Mouse (Mus musculus): ENCODE data around the gene Lamb2.

The Lamb2 gene

DNA sequence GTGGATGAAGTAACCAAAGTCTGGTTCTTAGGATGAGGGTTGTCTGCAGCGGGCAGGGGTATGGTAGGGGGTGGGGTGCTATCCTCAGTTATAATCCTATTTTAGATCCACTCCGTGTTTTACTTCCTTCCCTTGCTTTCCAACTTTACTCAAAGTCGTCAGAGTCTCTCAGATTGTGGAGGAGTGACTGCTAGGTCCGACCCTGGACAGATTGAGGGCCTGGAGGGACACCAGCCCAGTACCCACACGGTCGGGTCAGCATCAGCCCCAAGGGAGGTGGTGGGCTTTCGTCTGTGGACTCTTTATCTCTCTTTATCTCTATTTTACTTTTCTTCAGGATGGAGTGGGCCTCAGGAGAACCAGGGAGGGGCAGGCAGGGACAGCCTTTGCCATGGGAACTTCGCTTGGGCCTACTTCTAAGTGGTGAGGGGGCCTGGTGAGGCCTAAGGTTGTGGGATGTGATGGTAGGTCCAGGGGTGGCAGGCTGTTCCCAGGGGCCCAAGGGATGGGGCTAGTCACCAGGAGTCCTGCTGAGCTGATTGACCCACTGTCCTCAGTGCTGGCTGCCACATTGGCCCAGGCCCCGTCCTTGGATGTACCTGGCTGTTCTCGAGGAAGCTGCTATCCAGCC is at the start of gene Lamb2:
TSS of gene Lamb2 (plus strand) at position 16 of the 631 bp plus-strand sequence.
- peak; percentile 43 for DNase-seq (ENCODE audit: low spot score)

DNA sequence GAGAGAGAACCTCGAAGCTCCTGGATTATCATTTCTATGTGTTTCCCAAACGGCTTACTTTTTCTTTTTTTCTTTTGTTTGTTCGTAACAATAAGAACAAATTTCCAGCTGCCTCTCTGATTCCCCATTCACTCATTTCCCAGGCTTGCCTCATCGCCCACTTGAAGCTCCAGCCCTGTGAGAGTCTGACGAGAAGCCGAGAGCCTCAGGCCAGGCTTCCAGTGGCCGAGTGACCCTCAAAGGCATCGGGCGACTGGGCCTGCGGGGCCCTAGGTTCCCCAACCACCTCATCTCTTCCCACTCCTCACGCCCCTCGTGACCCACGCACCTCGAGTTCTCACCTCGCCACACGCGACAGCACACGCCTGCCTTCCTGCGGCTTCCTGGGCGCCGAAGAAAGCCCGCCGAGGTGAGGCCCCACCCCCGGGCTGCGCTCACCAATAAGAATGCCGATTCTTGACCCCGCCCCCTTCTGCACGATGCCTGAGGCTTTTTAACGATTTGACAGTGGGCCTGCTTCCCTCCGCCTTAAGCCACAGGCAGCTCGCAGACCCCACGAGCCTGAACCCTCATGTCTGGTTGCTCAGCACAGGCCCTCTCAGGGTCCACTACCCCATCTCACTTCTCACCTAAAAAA is 48.0 kb upstream of the Lamb2 start:
- DNase-seq (ENCODE audit: low spot score) = no peak

DNA sequence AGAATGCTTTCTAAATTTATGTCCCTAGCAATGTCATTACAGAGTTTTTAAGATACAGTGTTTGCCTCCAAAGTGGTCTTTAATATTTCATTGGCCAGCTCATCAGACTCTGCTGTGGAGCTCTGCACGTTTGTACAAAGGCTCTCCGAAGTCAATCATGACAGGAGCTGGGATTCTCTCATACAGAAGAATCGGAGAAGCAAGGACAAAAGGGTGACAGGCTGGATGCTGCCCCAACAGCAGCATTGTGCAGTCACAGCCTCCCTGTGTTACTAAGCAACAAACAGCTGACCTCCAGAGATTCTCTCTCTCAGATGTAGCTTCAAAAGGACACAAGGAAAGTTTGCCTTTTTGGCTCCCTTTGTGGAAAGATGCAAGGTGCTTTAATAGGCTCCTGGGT is 43.4 kb upstream of the Lamb2 start, which contains the start of gene BC048562:
TSS of gene BC048562 (plus strand) at position 301 of the 400 bp plus-strand sequence.
- DNase-seq (ENCODE audit: low spot score) = no peak

DNA sequence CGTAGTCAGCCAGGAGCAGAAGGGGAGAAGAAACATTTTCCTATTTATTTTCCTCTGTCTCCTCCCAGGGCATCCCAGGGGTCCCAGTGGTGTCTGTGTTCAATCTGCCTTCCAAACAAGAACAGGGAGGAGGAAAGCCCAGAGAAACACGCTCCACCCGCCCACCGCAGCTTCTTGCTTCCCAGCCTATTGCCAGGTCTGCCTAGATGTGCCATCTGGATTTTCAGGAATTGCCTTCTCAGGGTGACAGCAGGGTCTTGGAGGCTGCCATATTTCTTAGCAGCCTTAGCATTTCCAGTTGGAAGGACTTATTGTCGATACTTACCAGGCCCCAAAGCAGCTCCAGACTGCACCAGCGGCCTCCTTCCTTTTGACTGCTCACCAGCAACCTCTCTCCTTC is 40.4 kb upstream of the Lamb2 start:
- no peak for DNase-seq (ENCODE audit: low spot score)

DNA sequence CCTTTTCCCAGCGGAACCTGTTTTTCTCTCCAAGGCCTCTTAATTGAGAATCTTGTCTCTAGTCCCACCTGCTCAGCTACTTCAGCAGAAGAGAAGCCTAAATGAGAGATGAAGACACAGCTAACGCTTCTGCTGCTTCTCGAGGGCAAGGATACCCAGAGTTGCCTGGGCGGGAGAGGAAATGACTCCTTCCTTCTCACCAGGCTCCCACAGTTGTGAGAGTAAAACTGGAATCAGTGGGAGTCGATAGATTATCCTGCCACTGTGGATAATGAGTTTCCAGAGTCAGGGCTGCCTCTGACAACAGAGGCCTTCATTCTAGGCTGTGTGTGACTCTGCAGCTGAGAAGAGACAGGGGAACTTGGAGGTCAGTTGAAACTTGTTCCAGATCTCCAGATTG is 39.1 kb upstream of the Lamb2 start:
- DNase-seq (ENCODE audit: low spot score) = no peak

DNA sequence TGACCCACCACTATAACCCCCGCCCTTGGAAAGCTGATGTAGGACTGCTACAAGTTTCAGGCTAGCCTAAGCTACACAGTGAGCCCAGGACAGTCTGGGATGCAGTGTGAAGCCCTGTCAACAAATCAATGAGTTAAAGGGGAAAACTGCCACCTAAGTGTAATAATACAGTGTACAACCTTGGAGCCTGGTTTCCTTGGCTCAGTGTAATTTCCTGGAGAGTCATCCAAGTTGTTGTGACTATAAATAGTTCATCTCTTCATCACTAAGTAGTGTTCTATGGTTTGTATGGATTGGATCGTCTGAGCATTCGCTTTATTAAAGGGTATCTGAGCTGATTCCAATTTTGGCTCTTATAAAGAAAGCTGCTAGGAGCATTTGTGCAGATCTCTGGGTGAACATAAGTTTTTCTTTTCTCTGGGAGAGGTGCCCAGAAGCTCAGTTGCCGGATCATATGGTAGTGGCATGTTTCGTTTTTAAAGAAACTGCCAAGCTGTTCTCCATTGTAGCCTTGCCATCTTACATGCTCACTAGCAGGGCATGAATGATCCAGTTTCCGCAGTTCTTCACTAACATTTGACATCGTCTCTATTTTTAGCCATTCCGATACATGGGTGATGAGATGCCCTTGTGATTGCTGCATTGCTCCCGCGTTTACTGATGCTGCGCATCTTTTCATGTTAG is 38.2 kb upstream of the Lamb2 start:
- DNase-seq (ENCODE audit: low spot score) = no peak

DNA sequence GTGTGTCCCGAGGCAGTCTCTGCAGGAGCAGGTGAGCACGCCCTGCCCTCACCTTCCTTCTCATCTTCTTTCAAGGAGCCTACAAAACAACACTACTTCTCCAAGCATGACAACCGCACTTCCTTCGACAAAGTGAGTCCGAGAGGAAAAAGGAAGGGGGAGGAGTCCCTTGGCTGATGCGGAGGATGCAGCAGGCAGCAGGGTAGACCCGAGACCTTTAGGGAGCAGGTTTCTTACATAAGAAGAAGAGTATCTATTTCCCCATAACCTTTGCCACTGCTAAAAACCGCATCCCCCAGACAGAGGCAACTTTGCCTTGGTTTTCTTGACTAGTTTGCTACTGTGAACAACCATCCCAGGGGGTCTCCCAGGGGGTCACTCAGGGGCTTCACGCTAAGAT is 34.4 kb upstream of the Lamb2 start:
- no peak for DNase-seq (ENCODE audit: low spot score)

DNA sequence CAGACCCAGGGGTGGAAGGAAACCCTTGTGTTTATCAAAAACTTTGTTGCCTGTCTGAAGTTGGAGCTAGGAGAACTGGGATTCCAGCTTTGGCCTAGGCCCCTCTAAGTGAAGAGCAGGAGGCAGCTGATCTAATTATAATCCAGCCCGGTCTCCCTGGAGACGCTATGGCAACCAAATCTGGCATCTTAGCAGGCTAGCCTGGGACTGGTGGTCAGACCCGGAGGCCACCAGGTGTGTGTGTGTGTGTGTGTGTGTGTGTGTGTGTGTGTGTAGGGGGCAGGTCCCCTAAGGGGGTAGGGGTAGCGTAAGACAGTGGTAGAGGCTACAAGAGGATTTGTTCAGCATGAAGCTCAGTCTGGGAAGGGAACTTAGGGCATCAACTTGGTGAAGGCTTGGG is 29.7 kb upstream of the Lamb2 start:
- DNase-seq (ENCODE audit: low spot score) = no peak

DNA sequence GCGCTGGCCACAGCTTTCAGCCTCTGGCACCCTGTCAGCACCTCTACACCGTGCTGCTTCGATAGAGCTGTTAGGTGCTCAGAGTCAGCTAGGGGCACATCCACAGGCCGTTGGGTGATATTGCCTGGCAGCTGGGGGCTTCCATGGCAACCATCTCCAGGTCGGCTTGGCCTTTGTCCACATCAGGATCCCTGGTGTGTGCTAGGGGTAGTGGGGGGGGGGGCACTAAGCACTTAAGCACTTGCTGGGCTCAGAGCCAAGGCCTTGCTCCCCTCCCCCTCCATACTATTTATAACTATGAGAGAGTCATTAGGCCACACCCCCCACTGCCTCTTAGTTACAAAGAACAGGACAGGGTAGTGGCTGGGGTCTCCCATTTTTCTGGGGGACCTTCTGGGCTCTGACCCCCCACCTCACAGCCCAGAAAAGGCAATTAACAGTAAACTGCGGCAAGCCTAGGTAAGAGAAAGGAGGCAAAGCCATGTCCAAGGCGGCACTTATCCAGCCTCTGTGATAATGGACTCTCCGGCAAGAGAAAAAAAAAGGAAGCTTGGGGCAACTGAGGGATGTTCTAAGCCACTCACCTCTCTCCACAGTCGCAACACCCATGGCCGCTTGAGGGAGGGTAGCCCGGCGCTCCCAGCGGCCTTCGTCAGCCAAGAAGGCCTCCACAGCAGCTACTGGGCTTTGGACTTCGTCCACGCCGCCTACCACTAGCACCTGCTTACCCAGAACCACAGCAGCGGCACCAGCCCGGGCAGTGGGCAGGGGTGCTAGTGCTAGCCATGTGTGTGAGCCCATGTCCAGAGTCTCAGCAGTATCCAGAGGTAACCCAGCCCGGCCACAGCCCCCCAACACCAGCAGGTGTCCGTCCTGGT is 29.0 kb upstream of the Lamb2 start:
- no peak for DNase-seq (ENCODE audit: low spot score)

DNA sequence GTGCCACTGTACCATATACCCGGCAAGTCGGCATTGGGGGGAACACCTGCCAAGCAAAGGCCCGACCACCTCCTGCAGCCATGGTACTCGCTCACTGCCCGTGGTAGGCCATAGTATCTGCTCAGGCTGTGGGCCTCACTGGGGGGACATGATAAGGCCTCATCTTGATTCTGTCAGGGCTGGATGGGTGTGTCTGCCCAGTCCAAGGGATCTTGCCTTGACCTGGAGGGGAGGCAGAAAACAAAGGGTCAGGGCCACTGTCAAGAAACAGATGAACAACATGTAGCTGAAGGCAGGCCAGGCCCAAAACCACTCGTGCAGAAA is 28.4 kb upstream of the Lamb2 start:
- DNase-seq (ENCODE audit: low spot score) = no peak

DNA sequence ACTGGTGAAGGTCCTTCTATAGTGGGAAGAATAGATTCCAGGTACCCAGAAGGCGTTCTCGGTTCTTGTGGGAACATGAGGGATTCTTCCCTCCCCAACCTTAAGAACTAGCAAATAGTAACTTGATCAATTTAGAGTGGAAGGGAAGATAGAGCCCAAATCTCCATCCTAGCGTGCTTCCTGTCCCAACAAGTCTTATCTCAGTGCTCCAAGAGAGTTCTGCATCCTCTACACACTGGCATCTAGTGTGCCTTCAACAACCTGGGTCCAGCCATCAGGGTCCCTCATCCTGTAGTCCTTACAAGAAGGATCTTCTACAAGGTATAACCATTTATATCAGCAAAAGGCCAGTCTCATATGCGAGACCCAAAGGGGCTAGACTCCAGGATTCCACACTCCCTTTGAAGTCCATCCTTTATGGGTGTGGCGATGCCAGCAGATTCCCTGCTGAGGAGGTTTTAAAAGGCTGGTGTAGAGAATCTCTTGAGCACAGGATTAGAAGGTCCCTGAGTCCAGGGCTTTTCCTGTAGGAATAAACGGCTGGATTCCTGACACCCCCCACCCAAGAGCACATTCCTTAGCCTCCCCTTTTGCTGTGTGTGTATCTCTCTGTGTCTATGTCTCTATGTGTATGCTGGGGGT is 27.9 kb upstream of the Lamb2 start:
- DNase-seq (ENCODE audit: low spot score) = no peak

DNA sequence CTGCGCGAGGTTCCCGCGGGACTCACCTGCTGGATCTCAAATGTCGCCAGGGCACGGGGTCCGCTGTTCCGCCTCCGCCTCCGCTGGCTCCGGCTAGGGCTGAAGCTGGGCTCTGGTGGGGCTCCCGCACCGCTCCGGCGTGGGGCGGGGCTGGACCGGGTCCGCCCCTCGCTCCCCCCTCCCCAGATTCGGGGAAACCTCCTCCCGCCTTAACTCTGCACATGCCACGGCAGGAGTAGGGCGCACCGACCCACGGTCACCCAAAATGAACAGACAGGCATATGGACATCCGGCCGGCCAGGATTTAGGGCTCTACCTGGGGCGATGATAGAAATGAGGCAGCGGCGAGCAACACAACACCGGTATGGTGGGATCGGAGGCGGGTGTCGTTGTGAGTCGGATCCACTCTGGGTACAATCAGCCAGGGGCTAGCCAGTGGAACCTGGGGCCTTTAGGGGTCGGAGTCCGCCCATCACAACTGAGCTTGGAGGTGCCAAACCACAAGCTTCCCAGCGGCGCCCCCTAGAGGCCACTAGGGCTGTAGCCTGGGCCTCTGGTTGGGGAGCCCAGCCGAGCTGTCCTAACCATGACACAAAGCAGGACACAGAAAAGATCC is 27.1 kb upstream of the Lamb2 start:
- DNase-seq (ENCODE audit: low spot score) = peak; percentile 86

DNA sequence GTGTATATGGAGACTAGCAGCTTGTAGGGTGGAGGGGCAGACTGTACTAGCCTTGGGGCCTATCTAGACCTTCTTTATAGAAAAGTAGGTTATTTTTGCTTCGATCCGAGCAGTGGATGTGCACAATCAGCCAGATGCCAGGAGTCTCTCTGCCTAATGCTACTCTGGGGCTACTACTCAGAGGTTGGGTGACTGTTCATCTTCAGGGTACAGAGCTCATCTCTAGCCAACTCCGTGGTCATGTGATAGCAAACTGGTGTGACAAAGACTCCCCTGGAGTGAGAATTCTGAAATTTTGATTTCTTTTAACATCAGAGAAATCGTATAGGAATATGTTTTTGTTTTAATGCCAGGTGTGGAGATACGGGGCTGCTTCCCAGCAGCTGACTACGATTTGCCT is 26.6 kb upstream of the Lamb2 start:
- no peak for DNase-seq (ENCODE audit: low spot score)

DNA sequence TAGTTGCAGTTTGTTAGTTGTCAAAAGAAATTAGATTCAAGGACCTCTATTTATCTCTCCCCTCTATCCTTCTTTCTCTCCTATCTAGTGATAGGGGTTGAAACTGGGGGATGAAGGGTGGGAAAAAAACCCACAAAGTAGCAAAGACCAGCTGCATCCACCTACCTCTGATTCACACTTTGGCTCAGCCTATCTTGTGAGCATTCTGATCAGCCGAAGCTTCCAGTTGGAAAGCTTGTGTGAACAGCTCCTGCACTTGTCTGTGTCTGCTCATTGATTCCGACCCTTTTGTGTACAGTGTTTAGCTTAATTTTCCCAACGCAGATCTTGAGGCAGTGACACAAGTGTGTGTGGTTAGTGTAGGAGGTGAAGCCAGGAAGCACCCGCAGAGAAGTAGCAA is 26.1 kb upstream of the Lamb2 start:
- DNase-seq (ENCODE audit: low spot score) = no peak

DNA sequence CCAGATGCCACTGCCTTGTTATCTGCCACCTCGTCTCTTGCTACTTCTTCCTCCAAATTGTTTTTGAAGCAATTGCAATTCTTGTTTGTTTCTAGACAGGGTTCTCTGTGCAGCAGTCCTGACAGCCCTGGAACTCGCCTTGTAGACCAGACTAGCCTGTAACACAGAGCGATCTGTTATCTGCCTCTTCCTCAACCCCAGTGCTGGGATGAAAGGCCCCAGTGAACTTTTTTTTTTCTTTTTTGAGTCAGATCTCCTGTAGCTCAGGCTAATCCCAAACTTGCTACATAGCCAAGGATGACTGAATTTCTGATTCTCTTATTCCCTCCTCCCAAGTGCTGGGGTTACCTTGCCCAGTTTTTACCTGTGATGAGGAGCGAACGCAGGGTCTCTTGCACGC is 25.1 kb upstream of the Lamb2 start:
- DNase-seq (ENCODE audit: low spot score) = no peak

DNA sequence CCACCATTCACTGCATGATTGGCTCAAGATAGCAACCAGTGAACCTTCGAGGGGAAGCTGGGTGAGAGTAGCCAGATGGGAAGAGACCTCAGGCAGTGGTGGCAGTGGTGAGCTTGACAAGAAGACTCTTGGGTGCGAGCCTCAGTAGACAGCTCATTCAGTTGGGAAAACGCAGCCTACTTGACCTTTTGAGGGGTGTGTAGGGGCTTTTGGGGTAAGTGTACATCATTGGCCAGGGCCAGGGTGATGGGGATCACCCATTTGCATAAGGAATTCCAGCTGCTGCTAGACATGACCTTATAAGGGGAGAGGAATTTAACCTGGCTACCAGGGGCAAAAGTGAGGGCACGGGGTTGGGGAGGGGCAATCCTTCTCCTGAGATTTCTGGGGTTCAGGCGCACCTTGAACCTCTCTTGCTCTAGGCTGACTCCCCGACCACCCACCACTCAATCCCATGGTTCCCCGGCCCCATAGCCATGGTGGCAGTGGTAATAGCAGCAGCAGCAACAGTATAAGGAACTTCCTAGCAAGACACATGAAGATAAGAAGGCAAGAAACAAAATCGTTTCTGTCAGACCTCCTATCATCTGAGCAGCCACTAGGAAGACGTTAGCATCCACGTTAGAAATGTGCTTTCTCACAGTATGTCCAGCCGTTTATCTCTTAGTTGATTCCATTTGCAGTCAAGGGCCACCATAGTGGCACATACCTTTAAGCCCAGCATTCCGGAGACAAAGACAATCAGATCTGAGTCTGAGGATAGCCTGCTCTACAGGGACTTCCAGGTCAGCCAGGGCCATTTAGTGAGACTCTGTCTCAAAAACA is 23.6 kb upstream of the Lamb2 start:
- DNase-seq (ENCODE audit: low spot score) = no peak

DNA sequence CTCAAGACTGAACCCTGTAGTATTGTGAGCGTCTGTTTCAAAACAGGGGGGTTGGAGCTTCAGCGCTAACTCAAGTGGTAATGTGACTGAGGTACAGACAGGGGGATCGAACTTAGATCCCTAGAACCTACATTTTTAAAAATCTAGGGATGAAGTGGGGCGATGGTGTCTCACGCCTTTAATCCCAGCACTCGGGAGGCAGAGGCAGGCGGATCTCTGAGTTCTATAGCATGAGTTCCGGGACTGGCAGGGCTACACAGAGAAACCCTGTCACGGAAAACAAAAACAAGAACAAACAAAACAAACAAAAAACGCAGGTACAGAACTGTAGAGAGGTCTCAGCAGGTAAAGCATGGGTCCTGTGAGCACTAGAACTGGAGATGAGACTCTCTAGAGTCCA is 22.6 kb upstream of the Lamb2 start:
- no peak for DNase-seq (ENCODE audit: low spot score)

DNA sequence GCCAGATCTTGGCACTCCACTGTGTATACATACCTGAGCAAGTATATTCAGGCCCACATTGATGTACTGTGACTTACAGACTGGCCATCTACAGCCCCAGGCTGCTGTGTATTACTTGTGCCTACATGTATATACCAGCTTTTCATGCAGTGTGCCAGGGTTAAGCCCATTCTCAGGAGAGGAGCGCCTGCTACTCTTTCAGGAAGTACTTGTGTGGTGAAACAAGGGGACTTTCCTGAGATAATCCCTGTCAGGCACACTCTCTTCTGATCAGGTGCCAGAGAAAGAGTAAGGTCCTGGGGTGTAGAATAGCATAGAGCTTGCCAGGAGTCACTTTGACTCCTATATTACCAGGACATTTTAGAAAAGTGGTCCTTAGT is 19.6 kb upstream of the Lamb2 start:
- no peak for DNase-seq (ENCODE audit: low spot score)

DNA sequence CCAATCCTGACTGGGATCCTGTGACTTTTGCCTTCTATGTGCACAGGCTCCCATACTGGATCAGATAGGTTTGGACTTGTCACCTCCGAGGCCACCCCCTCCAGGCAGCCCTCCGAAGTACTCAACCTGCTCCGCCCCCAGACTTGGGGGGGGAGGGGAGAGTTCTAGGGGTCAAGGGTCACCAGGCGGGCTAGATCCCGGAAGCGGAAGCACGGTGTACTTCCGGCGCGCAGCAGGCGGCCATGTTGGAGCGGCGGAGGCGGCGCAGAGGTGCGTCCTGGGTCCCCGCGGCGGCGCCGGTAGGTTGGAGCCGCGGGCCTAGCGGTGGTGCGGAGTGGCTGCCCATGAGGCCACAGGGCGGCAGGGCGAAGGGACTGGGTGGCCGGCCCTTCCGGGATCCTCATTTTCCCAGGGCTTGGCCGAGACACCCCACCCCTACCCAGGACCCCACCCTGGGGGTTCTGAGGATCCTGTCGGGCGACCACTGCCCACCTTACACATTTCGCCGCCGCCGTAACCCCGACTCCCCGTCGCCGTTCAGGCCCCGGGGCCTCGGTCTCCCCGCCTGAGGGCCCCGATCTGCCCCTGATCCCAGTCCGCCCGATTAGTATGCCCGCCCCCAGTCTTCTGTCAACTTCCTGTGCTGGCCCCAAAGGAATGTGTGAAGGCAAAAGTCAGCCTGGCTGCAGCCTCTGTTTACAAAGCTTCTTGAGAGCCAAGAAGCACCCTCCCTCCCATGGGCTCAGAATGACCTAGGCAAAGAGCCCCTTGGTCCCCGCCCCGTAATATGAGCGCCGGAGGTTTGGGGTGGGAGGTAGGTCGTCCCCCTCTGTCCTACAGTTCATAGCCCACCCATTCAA is 19.0 kb upstream of the Lamb2 start, which contains the start of gene Ccdc71:
TSS of gene Ccdc71 (plus strand) at position 209 of the 860 bp plus-strand sequence.
- DNase-seq (ENCODE audit: low spot score) = peak; percentile 84

DNA sequence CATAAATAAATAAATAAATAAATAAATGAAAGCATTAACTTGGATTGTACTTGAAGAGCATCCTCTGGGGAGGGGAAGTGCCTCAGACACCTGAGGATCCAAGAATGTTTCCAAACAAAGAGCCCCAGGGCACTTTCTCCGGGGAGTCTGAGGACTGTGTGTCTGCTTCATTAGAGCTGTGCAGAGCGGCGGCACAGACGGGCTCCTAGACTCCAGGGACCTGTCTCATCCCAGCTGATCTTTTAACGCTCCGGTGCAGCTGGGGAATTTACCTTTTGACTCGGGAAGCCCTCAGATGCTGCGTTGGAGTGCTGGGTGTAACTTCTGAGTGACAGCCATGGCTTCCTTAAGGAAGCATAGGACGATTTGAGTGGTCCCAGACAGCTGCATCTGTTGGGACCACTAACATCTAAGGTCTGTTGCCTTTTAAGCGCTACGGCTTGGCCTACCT is 18.3 kb upstream of the Lamb2 start, which contains the start of gene Klhdc8b:
TSS of gene Klhdc8b (minus strand) at position 401 of the 451 bp plus-strand sequence.
- DNase-seq (ENCODE audit: low spot score) = no peak
